Mouse (Mus musculus) cerebral cortex, adult 2 months (tissue): ENCODE results near the gene Duoxa2.

ENCODE experiments used
- WGBS: fragments of 180-500 bp; shearing (Covaris S2); methylation state at CpG from one replicate; pipeline ENCODE4 v1.1.7; 2018; 5-methylcytosine and 5-hydroxymethylcytosine counted together

Duoxa2 gene

DNA sequence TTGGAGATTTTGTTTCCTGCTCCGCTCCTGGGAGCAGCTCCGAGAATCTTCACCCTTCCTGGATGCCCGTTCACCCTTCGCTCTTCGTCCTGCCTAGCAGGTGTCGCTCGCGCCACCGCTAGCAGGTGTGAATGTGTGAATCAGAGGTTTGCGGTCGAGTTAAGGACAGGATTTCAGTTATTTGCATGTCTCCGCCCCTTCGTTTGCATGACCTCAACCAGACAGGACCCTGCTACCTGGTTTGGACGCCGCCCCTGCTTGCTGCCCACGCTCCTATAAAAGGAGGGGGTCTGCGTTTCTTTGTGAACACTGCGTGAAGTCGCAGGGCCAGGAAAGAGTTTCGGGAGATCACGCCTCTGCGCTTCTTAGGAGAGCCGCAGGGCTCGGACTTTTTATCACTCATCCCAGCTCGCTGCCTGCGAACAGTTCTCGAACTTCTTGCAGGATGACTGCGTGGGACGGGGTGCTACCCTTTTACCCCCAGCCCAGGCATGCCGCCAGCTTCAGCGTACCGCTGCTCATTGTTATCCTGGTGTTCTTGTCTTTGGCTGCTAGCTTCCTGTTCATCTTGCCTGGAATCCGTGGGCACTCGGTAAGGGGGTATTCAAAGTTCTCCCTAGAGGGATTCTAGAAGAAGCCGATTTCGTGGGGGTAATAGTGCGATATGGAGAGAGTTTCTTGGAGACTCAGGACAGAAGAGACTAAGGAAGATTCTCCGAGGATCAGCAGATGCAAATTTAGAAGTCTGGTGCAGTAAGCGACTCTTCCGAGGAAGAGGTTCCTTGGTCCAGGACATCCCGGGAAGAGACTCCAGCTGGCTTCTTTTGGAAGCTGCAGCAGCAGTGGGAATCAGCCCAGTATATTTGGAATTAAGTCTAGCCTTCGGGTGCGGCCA is at the start of gene Duoxa2:
TSS of gene Duoxa2 (plus strand) at position 305 of the 895 bp plus-strand sequence.
- 2% methylated on average over 43 of the region's 43 CpGs for WGBS

GRCm38 (mm10) chr2:122255997-122256396 is 42.7 kb upstream of the Duoxa2 start:
- WGBS: 61% methylated on average over 5 of the region's 5 CpGs

DNA sequence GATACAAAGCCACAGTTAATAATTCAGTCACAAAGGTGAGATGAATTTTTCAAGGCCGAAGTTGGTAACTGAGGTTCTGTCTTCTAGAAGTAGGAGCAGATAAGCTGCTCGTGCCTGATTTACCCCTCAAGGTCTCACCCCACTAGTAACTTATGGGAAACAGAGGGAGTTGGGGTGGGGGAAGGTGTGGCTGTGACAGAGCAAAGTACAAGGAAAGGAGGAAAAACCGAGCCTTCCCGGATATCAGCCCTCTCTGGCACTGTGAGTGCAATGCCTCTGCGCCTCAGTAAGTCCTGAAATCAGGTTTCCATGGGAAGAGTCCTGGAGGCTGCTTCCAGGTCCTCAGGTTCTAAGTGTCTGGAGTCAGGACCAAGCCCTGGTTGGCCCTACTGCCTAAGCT is 38.0 kb upstream of the Duoxa2 start:
- 90% methylated on average over 5 of the region's 5 CpGs for WGBS

GRCm38 (mm10) chr2:122264690-122265089 is 34.0 kb upstream of the Duoxa2 start:
- 74% methylated on average over 3 of the region's 3 CpGs for WGBS

DNA sequence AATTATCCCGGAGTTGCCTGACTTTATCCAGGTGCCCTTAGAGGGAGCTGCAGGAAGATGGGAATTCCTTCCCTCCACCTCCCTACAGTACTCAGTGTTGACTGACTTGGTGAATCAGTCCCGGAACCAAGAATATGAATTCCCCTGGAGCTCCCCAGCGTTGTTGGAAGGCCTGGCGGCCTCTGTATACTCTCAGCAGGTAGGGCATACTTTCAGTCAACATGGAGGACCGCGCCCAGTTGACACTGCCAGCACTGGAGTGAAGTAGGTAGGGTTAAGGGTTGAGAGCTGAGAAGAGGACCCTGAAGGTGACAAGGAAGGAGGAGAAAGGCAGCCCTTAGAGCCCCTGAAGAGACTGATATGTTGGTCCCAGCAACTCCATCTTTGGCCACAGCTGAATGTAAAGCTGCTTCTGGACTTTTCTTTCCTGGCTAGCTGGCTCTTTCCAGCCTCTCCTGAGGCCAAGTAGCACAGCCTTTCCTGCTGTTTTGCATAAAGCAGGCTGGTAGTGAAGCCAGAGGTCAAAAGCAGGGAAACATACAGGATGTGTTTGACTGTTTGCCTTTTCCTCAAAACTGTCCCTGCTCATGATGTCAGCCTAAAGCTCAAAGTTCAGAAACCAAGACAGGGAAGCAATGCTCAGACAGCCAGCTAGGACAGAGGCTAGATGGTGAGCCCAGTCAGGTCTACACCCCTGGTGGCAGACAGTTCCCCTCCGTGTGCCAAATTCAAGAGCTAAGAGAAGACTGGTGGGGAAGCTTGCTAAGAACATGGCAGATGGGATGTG is 32.1 kb upstream of the Duoxa2 start:
- 89% methylated on average over 7 of the region's 7 CpGs for WGBS

- WGBS: 92% methylated on average over 3 of the region's 3 CpGs
These were observed 19.9 kb upstream of the Duoxa2 start for GRCm38 (mm10) chr2:122278769-122279168.

DNA sequence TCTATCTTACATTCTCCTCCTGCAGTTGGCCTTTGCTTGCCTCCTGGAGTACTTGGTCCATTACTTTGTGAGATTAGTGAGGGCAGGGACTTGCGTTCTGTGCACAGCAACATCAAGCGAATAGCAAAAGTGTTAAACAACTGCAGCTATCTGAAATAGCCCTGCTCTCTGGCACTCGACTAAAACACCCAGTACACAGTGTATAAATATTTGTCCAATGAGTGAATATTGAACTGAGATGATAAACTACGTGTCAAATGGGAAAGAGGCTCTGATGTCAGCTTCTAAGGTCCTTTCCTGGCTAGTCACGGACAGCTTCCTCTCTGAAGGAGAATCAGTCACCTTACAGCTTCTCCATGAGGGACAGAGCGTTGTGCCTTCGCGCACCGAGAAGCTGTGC is 14.6 kb upstream of the Duoxa2 start:
- WGBS: 92% methylated on average over 9 of the region's 9 CpGs

GRCm38 (mm10) chr2:122286137-122286536 is 12.6 kb upstream of the Duoxa2 start:
- WGBS: 60% methylated on average over 7 of the region's 7 CpGs

GRCm38 (mm10) chr2:122294916-122295315 is 3.8 kb upstream of the Duoxa2 start:
- 16% methylated on average over 7 of the region's 7 CpGs for WGBS

- 1% methylated on average over 35 of the region's 35 CpGs for WGBS
These were observed 1.2 kb upstream of the Duoxa2 start for GRCm38 (mm10) chr2:122297271-122298095.

DNA sequence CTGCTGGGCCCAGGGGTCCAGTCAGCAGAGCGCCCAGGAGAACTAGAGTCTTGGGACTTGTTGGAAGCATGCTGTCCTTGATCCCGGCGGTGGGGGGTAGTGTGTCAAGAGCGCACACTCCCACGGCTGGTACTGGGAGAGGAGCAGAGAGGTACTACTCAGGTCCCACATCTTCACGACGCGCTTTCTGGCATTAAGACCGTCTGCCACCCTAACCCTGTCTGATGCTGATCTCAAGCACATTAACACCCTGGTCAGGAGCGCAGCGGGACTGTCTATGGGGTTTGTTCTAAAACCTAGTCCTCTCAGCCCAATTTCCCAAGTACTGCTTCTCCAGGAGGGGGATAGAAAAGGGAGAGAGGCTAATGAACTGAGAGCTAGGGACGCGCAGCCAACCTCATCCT is 602 bp upstream of the Duoxa2 start, which contains the start of gene Duox2:
TSS of gene Duox2 (minus strand) at position 354 of the 404 bp plus-strand sequence.
- 1% methylated on average over 13 of the region's 13 CpGs for WGBS

DNA sequence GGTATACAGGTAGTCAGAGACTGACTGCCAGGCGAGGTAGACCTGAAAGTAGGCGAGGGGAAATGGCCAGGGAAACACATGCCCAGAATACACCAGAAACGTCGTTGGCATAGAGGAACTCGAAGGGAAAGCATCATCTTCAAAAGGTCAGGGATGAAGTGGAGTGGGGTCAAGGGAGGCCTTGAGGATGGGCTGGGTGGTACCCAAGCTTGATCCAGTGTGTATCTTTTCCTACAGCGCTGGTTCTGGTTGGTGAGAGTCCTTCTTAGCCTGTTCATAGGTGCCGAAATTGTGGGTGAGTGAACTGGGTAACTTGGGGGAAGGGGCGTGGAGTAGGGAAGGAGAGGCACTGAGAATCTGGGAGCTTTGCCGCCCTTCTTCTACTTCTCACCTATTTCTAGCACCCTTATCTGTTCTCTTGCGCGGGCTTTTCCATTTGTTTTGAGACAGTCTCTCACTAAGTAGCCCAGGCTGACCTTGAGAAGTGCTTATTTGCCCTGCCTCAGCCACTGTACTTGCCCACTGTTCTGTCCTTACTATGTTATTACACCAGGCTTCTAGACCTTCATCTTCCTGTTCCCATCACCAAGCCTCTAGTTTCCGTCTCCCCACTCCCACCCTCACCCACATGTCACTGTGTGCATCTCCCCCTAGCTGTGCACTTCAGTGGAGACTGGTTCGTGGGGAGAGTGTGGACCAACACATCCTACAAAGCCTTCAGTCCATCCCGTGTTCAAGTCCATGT is 1.4 kb downstream of the Duoxa2 start:
- WGBS: 40% methylated on average over 14 of the region's 14 CpGs

DNA sequence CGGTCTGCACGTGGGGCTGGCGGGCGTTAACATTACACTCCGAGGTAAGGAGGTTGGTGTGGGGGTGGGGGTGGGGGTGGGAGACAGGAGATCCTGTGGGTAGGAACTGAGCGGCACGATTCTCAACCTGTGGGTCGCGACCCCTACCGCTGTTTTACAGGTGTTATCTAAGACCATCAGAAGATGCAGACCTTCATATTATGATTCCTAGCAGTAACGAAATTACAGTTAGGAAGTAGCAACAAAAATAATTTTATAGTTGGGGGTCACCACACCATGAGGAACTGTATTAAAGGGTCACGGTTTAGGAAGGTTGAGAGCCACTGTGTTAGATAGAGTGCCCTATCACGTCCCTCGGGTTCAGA is 1.9 kb downstream of the Duoxa2 start:
- WGBS: 13% methylated on average over 14 of the region's 14 CpGs

- WGBS: 1% methylated on average over 48 of the region's 48 CpGs
These were observed 2.6 kb downstream of the Duoxa2 start for GRCm38 (mm10) chr2:122301081-122301920.

DNA sequence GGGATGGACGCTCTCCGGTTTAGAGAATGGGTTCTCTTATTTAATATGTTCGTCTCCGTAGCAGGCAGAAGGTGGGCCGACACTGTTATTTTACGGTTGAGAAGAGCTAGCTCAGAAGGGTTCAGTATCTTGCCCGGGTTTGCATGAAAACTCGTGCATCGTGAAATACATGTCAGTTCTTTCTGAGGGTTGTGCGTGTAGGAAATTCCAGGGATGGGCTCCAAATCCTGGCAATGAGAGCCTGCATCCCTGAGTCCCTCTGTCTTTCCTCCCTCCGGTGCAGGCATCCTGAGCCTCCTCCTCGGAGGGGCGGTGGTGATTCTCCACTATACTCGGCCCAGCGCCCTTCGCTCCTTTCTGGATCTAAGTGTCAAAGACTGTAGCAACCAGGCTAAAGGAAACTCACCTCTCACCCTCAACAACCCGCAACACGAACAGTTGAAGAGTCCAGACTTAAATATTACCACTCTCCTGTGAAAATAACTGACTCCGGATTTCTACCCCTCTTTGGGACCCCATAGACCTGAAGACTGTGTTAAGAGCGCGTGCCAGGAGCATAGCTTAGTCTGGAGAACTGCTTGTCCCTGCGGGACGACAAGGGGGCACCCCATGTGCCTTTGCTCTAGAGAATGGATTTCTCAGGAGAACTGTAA is 3.3 kb downstream of the Duoxa2 start:
- 8% methylated on average over 23 of the region's 23 CpGs for WGBS

DNA sequence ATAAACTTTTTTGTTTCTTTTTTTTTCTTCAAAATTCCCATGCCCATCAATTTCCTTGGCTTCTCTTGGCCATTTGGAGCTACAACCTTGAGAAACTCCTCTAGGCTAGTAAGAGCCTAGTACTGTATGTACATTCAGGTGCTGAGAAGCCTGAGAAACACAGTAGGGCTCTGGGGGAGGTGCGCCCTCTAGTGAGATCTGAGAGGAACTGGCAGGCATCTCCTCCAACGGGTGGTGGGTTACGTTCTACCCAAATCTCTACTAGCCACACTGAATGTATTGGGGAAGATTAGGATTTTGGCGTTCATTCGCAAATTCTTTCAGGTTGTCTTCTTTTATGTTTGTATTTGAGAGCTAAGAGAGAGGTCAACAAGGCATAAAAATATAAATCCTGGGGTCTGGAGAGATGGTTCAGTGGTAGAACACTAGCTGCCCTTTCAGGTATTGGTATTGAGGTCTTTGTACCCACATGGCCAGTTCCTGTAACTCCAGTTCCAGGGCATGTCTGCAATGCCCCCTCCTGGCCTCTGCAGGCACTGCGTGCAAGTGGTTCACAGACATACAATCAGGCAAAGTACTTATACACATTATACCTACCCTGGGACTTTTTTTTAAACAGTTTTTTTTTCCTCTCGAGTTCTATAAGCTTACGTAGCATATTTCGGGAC is 4.0 kb downstream of the Duoxa2 start:
- WGBS: 17% methylated on average over 9 of the region's 9 CpGs

DNA sequence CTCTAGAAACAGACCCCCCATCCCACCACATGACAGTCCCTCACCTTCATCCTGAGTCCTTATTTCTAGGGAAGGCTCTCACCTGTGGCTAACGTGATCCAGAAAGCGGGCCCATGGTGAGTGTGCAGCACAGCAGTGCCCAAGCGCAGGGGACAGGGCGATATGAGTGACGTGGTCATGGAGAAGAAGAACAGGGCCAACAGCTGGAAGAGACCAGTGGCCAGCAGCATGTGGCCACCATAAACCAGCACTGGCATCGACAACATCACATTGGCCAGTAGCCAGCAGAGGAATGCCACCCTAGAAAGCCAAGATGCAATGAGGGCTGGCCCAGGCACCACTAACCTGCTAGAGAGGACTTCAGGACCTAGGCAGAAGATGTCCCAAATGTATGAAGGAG is 5.8 kb downstream of the Duoxa2 start:
- 94% methylated on average over 6 of the region's 6 CpGs for WGBS

- WGBS: 93% methylated on average over 16 of the region's 16 CpGs
These were observed 6.6 kb downstream of the Duoxa2 start for GRCm38 (mm10) chr2:122305097-122305892.
